Mouse (Mus musculus) hindbrain, embryonic 16.5 days (tissue): ENCODE results near the gene Pde8b. TPM values are rescaled to one million over a fixed set of nuclear protein-coding genes. Genes with fewer than 3 reads are reported as not detected.

Experiments
- ATAC-seq: fragments of 200-750 bp; cut with Nextera tagmentation; 2 replicates; pipeline ENCODE4 v1.8.0; 2017; ENCODE audit warnings: moderate TSS enrichment, moderate library complexity
- H3K27ac ChIP-seq: fragments of 300-500 bp; sonication (generic); 2 replicates; pipeline ENCODE4 v1.5.1; 2014; ENCODE audit warnings: low read depth, mild to moderate bottlenecking, control low read depth, low read length, moderate library complexity
- H3K27me3 ChIP-seq: fragments of 300-500 bp; sonication (generic); replicated peaks from 2 replicates; pipeline ENCODE4 v1.6.1; 2014; ENCODE audit warnings: low read length; ENCODE audit not compliant: control insufficient read depth, insufficient read depth
- H3K36me3 ChIP-seq: fragments of 300-500 bp; sonication (generic); 2 replicates; pipeline ENCODE4 v1.6.1; 2014; ENCODE audit warnings: mild to moderate bottlenecking, low read length, moderate library complexity, mixed read lengths; ENCODE audit not compliant: control insufficient read depth, insufficient read depth
- H3K4me1 ChIP-seq: fragments of 300-500 bp; sonication (generic); 2 replicates; pipeline ENCODE4 v1.6.1; 2014; ENCODE audit warnings: low read depth, low read length; ENCODE audit not compliant: control insufficient read depth, insufficient read depth
- H3K4me2 ChIP-seq: fragments of 300-500 bp; sonication (generic); 2 replicates; pipeline ENCODE4 v1.6.1; 2014; ENCODE audit warnings: mild to moderate bottlenecking, low read length, control low read depth, moderate library complexity
- H3K4me3 ChIP-seq: fragments of 300-500 bp; sonication (generic); 2 replicates; pipeline ENCODE4 v1.5.1; 2014; ENCODE audit warnings: mild to moderate bottlenecking, low read length, control low read depth, moderate library complexity
- H3K9ac ChIP-seq: fragments of 300-500 bp; sonication (generic); 2 replicates; pipeline ENCODE4 v1.6.1; 2014; ENCODE audit warnings: low read depth, mild to moderate bottlenecking, control low read depth, low read length, moderate library complexity
- H3K9me3 ChIP-seq: fragments of 300-500 bp; sonication (generic); 2 replicates; pipeline ENCODE4 v1.6.1; 2014; ENCODE audit warnings: mild to moderate bottlenecking, low read length, moderate library complexity; ENCODE audit not compliant: control insufficient read depth
- WGBS: fragments of 180-500 bp; shearing (Covaris S2); extraction: QIAGEN DNeasy Blood & Tissue Kit; methylation state at CpG from one replicate; pipeline ENCODE4 v1.1.7; 2014; 5-methylcytosine and 5-hydroxymethylcytosine counted together
- polyA plus RNA-seq: library from polyadenylated mRNA; unstranded; fragments of >200 nt; fragmentation: Nextera tagmentation; extraction: Ambion mirVana; gene quantifications from 2 replicates; pipeline ENCODE4 v1.2.1, GENCODE M21; 2015

Pde8b gene
- polyA plus RNA-seq, 1 experiment from 2014 or later, result 8.9 TPM

DNA sequence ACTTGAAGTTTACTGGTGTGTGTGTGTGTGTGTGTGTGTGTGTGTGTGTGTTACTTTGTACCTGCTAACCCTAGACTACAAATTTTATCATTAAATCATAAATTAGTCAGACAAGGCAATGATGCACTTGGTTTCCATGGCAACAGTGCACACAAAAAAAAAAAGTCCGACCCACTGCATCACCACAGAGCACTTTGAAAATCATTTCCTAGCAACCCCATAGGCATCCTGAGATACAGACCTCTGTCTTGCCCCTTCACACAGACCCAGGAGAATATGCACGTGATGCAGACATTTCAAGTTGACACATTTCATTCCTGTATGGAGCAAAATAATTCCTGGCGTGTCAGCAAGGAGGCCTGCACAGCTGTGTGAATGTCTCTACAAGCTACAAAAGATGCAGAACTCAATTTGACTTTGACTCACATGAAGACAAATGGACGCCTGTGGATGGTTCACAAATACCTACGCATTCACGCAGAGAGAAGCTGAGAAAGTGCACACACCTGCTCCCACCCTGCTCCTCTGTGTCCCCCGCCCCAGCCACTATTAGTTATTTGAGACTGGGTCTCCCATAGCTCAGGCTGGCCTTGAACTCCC is 53.9 kb downstream of the Pde8b start:
- ATAC-seq, result peak; percentile 50; the same call in 1 of the 2 replicates
- Histone ChIP-seq H3K4me1 (peaks cover 8% of the 10 kb centered on the region), H3K36me3 (no peaks in the 10 kb centered on the region), H3K27ac (no peak overlapping the region), H3K4me2 (no peak overlapping the region), H3K4me3 (no peak overlapping the region), H3K9ac (no peak overlapping the region), H3K27me3 (no peaks in the 10 kb centered on the region), H3K9me3 (no peaks in the 10 kb centered on the region)
- 45% methylated on average over 7 of the region's 7 CpGs for WGBS

DNA sequence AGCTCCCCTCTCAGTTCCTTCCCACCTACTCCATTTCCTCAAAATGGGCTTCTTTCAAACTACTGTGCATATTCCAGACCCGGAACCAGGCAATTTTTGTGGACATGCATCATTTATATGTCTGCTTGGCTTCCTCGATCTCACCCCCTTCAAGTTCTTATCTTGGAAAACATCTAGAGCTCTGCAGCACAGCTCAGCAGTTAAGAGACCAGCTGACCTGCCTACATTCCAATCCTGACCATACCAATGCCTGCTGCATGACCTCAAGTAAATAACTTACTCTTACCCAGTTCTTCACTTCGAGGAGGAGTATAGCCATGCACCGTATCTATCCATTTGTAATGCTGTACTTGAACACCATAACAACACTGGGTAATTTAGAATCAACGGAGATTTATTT is 58.2 kb downstream of the Pde8b start:
- no peak overlapping the region for H3K4me2 ChIP-seq
- H3K4me3 ChIP-seq, result no peak overlapping the region
- no peaks in the 10 kb centered on the region for H3K9me3 ChIP-seq
- H3K4me1 ChIP-seq, result peaks cover 8% of the 10 kb centered on the region
- ATAC-seq, result no peak
- 92% methylated on average over 5 of the region's 5 CpGs for WGBS
- no peaks in the 10 kb centered on the region for H3K27me3 ChIP-seq
- no peaks in the 10 kb centered on the region for H3K36me3 ChIP-seq
- no peak overlapping the region for H3K9ac ChIP-seq
- no peak overlapping the region for H3K27ac ChIP-seq

DNA sequence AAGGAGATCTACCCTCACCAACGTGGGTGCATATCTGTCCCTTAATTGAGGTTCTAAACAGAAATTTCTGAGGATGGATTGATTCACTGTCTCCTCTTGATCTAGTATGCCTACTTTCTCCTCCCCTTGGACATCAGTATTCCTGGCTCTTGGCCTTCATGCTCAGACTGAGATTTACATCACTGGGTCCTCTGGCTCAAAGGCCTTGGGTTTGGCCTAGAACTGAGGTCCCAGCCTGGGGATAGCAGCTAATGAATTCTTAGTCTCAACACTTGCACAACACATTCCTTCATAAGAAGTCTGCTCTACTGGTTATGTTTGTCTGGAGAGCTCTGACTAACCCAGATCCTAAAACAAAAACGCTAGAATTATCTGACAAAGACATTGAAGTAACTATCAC is 61.0 kb downstream of the Pde8b start:
- 90% methylated on average over 2 of the region's 2 CpGs for WGBS
- H3K4me3 ChIP-seq, result no peak overlapping the region
- H3K27ac ChIP-seq, result no peak overlapping the region
- no peaks in the 10 kb centered on the region for H3K4me1 ChIP-seq
- no peaks in the 10 kb centered on the region for H3K27me3 ChIP-seq
- no peaks in the 10 kb centered on the region for H3K9me3 ChIP-seq
- no peaks in the 10 kb centered on the region for H3K36me3 ChIP-seq
- no peak overlapping the region for H3K9ac ChIP-seq
- no peak overlapping the region for H3K4me2 ChIP-seq
- no peak for ATAC-seq

DNA sequence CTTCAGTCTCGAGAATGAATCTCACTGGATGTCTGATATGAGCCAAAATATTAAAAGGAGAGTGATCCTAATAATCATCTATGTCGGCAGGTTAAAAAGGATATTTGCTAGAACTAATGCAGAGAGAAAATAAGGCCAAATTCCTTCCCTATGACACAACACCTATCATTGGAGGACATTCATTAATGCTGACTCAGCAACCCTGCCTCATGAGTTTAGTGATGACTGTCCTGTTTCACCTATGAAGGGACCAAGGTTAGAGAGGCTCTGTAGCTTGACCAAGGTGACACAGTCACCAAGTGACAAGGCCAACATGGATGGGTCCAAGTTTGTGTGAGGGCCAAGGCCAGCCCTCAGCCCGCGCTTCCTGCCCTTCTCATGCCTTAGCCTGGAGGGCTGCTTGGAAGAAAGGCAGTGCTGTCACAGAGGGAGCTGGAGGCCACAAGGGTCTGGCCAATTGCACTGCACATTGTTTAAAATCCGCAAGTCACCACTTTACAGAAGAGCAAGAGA is 62.9 kb downstream of the Pde8b start:
- H3K27ac ChIP-seq, result no peak overlapping the region
- ATAC-seq, result no peak
- no peaks in the 10 kb centered on the region for H3K27me3 ChIP-seq
- H3K4me3 ChIP-seq, result no peak overlapping the region
- no peak overlapping the region for H3K4me2 ChIP-seq
- no peaks in the 10 kb centered on the region for H3K4me1 ChIP-seq
- H3K9me3 ChIP-seq, result no peaks in the 10 kb centered on the region
- H3K36me3 ChIP-seq, result no peaks in the 10 kb centered on the region
- 89% methylated on average over 5 of the region's 5 CpGs for WGBS
- H3K9ac ChIP-seq, result no peak overlapping the region

DNA sequence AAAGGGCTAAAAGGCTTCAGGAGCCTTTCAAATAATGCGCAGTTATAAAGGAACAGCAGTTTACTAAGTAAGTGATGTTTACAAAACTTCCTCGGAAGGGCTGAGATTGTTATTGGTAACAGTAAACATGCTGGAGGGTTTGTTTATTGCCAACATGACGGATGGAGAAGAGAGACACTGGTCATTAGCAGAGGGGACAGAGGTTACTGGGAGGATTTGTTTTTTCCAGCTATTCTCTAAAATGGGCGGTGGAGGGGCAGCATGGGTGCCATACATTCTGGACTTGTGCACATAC is 63.4 kb downstream of the Pde8b start:
- Histone ChIP-seq H3K4me3 (no peak overlapping the region), H3K36me3 (no peaks in the 10 kb centered on the region), H3K9ac (no peak overlapping the region), H3K27ac (no peak overlapping the region), H3K9me3 (no peaks in the 10 kb centered on the region), H3K4me1 (no peaks in the 10 kb centered on the region), H3K27me3 (no peaks in the 10 kb centered on the region), H3K4me2 (no peak overlapping the region)
- WGBS, result 53% methylated on average over 4 of the region's 4 CpGs
- no peak for ATAC-seq

DNA sequence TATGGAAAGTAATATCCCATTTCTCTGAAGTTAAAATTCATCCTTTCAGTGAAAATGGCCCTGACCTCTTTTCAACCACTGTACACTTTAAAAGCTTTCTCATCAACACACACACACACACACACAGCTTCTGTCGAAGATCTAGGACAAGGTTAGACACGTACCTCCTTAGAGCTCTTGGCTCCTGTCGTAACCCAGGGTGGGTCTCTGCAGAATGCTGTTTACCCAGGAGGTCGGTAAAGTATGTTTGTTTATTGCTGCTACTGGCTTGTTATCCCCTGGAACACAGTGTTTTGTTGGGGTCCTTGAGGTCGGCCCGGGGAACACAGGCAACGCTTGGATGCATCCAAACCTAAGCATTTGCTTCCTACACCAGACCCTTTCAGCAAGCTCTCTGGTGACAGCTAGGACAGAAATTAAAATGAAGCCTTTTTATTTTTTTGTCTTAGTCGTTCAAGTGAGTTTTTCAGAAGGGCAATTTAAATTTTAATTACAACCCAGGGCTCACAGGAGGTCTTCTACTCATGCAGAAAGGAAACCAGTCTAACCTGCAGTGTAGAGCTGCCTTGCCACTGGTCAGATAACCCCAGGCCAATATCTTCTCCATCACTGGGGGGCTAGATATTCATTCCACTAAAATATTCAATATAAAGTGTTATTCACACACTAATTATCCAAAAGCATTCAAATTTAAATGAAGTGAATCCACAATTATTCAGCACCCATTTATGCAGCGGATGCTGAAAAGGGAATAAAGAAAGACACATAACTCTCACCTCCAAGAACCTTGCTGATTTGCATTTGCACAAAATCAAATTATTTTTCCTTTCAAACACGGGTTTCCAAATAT is 64.0 kb downstream of the Pde8b start:
- no peak overlapping the region for H3K4me3 ChIP-seq
- H3K4me2 ChIP-seq, result no peak overlapping the region
- no peaks in the 10 kb centered on the region for H3K27me3 ChIP-seq
- no peak overlapping the region for H3K27ac ChIP-seq
- no peaks in the 10 kb centered on the region for H3K4me1 ChIP-seq
- H3K9me3 ChIP-seq, result no peaks in the 10 kb centered on the region
- no peak overlapping the region for H3K9ac ChIP-seq
- H3K36me3 ChIP-seq, result no peaks in the 10 kb centered on the region
- 32% methylated on average over 10 of the region's 10 CpGs for WGBS
- no peak for ATAC-seq

DNA sequence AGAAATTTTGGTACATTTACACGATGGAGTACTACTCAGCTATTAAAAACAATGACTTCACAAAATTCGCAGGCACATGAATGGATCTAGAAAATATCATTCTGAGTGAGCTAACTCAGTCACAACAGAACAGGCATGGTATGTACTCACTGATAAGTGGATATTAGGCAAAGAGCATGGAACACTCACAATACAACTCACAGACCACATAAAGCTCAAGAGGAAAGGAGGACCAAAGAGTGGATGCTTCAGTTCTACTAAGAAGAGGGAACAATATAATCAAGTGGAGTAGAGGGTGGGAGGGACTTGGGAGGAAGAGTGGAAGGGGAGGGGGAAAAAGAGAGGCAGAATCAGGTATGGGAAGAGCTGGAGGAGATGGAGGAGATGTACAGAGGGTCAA is 66.5 kb downstream of the Pde8b start:
- Histone ChIP-seq H3K9ac (no peak overlapping the region), H3K36me3 (no peaks in the 10 kb centered on the region), H3K4me2 (no peak overlapping the region), H3K4me3 (no peak overlapping the region), H3K4me1 (no peaks in the 10 kb centered on the region), H3K27me3 (no peaks in the 10 kb centered on the region), H3K27ac (no peak overlapping the region), H3K9me3 (no peaks in the 10 kb centered on the region)
- ATAC-seq, result no peak
- WGBS, result 94% methylated on average over 2 of the region's 2 CpGs

DNA sequence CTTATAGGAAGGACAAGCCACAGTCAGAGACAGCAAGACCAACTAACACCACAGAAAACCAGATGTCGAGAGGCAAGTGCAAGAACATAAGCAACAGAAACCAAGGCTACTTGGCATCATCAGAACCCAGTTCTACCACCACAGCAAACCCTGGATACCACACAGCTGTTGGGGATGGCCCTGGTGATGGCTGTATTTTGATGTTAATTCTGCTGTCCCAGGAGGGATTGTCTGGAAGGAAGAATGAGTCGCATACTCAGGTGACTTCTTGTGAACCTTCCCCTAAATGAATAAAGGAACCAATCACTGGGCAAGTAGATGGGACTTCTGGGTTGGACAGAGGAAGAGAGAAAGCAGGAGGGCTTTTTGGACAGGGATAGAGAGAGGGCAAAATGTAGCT is 69.9 kb downstream of the Pde8b start:
- no peak for ATAC-seq
- Histone ChIP-seq H3K4me2 (no peak overlapping the region), H3K36me3 (no peaks in the 10 kb centered on the region), H3K9me3 (no peaks in the 10 kb centered on the region), H3K27me3 (no peaks in the 10 kb centered on the region), H3K4me1 (no peaks in the 10 kb centered on the region), H3K9ac (no peak overlapping the region), H3K27ac (no peak overlapping the region), H3K4me3 (no peak overlapping the region)
- WGBS, result 87% methylated on average over 2 of the region's 2 CpGs

DNA sequence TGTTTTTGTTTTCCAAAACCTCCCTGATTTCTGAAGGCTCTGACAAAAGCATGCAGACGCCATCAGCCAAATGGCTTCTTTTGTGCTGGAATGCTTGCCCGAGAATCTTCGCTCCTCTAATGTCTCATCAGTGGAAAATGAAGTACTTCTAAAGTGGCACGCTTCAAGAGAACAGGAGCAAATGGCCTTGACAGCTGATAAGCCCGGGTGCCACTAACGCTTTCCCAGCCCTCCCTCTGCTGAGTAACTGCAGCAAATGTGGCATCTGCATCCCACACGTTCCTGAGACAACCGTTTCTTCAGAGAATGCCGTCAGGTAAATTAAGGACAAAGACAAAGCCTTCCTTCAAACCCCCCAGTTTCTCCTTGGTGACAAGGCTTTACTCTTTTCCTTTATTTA is 72.8 kb downstream of the Pde8b start:
- 69% methylated on average over 9 of the region's 9 CpGs for WGBS
- Histone ChIP-seq H3K4me1 (no peaks in the 10 kb centered on the region), H3K27me3 (no peaks in the 10 kb centered on the region), H3K9ac (no peak overlapping the region), H3K27ac (no peak overlapping the region), H3K4me3 (no peak overlapping the region), H3K9me3 (no peaks in the 10 kb centered on the region), H3K36me3 (no peaks in the 10 kb centered on the region), H3K4me2 (no peak overlapping the region)
- 0 out of 2 replicates have a peak, but pooled peaks have one; percentile 20 for ATAC-seq
